Mouse (Mus musculus): ENCODE measurements around the gene Vmn1r214. TPM values are rescaled to one million over a fixed set of nuclear protein-coding genes. Genes with fewer than 3 reads are reported as not detected.

Gene Vmn1r214
- not detected for total RNA-seq (2023)

DNA sequence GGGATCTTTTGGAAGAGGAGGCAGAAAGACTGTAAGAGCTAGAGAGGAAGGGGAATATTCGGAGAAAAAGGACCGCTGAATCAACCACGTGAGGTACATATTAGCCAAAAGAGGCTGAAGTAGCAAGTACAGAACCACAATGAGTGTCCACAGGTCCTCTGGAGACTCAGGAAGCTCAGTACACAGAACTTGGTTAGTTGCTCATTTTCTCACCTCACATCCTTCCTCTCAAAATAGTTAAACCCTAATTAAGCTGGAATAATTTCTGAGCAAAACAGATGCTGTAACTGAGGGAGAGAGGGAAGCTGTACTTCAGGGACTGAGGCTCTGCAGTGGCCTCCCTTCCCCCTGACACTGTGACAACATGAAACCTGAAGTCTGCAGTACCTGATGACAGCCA is at the start of gene Vmn1r214:
Vmn1r214 (plus strand) TSS at position 301 of the 400 bp plus-strand sequence.

DNA sequence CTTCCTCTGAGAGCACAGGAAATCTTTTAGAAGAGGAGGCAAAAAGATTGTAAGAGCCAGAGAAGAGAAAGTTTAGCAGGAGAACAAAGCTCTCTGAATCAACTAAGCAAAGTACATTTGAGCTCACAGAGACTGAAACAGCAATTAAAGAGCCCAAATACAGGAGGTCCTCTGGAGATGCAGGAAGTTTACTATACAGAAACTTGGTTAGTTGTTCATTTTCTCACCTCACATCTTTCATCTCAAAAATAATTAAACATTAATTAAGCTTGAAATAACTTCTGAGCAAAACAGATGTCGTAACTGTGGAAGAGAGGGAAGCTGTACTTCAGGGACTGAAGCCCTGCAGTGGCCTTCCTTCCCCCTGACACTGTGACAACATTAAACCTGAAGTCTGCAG is 22.9 kb upstream of the Vmn1r214 start, which contains the start of gene Vmn1r213:
Vmn1r213 (plus strand) TSS at position 301 of the 400 bp plus-strand sequence.

DNA sequence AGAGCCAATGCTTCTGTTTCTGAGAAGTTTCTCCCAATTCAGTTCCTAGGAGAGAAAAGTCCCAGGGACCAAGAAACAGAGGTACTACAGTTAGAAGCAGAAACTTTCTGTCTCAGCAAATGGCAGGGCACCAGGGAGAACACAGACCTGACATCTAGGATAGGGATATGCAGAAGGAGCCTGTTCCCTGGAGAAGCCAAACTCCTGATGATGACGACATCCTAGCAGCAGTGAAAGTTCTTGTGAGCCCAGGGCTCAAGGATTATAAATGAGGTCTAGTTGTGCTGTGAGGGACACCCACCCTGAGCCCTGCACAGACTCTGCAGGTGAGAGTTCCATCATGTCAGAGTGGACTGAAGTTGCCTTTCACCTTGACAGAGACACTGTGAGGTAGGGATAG is 37.5 kb downstream of the Vmn1r214 start, which contains the start of gene Vmn1r215:
Vmn1r215 (plus strand) TSS at position 301 of the 400 bp plus-strand sequence.

Other genes starting within 250 kb of the Vmn1r214 start
- gene Vmn1r209, start 220.7 kb upstream of the Vmn1r214 start, total RNA-seq (2023), result under 1 TPM in 1 of 2 experiments, not detected in 1; 0.15 TPM
- not detected for gene Vmn1r210, start 199.1 kb upstream of the Vmn1r214 start, total RNA-seq (2023)
- gene Vmn1r211, start 172.9 kb upstream of the Vmn1r214 start, total RNA-seq (2023), result not detected
- gene Vmn1r212, start 146.2 kb upstream of the Vmn1r214 start, total RNA-seq (2023), result not detected
- gene Vmn1r213, start 22.8 kb upstream of the Vmn1r214 start, total RNA-seq (2023), result not detected
- not detected for gene Vmn1r215, start 37.6 kb downstream of the Vmn1r214 start, total RNA-seq (2023)
- gene Vmn1r217, start 87.8 kb downstream of the Vmn1r214 start, total RNA-seq (2023), result not detected
- not detected for gene Vmn1r218, start 102.7 kb downstream of the Vmn1r214 start, total RNA-seq (2023)
- not detected for gene Vmn1r219, start 128.9 kb downstream of the Vmn1r214 start, total RNA-seq (2023)
- not detected for gene Vmn1r220, start 157.6 kb downstream of the Vmn1r214 start, total RNA-seq (2023)
- gene Vmn1r221, start 183.7 kb downstream of the Vmn1r214 start, total RNA-seq (2023), result not detected
- not detected for gene Vmn1r222, start 205.5 kb downstream of the Vmn1r214 start, total RNA-seq (2023)
- gene Vmn1r223, start 216.7 kb downstream of the Vmn1r214 start, total RNA-seq (2023), result not detected